Mouse (Mus musculus): Measurements from ENCODE around the gene H3f3b. TPM values are rescaled to one million over a fixed set of nuclear protein-coding genes. Genes with fewer than 3 reads are reported as not detected.
"Not testable (repeated sequence)": the region's sequence is repeated elsewhere in the genome, so short reads cannot be mapped to it uniquely, and the experiment has no call there.

H3f3b gene
- polyA plus RNA-seq, 1 experiment from 2014 or later = 1,577 TPM

DNA sequence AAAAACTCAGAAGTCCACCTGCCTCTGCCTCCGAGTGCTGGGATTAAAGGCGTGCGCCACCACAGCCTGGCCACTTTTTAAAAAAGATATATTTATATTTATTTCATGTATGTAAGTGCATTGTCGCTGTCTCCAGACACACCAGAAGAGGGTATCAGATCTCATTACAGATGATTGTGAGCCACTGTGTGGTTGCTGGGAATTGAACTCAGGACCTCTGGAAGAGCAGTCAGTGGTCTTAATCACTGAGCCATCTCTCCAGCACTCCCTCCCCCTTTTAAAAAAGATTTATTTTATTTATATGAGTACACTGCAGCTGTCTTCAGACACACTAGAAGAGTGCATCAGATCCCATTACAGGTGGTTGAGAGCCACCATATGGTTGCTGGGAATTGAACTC lies 8.9 kb downstream of the H3f3b start:
- not testable (repeated sequence) for ATAC-seq (ENCODE audit: insufficient read depth, low FRiP score, low read depth); H3K4me2 ChIP-seq

DNA sequence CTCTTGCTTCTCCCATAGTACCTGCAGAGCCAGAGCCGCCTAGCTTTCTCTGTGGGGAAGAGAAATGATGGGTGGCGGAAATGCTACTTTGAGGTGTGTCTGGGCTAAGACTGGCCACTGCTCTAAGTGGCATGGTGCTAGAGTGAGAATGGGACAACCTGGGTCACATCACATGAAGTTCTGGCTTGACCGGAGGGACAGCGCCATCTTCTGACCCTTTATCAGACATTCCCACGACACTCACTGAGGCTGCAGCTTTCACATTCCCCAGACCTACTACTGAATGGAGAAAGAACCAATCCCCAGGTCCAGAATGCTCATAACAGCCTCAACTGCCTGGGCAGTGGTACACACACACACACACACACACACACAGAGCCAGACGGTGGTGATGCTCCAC lies 9.7 kb downstream of the H3f3b start:
- Histone ChIP-seq H3K9ac (no peak overlapping the region), H3K36me3 (peaks cover 3% of the 10 kb centered on the region; the same call in 1 of the 2 replicates), H3K4me2 (no peak overlapping the region), H3K4me1 (peaks cover 1% of the 10 kb centered on the region; the same call in 1 of the 2 replicates), H3K27ac (no peak overlapping the region), H3K9me3 (no peaks in the 10 kb centered on the region), H3K4me3 (replicated peaks) (no peak overlapping the region), H3K27me3 (replicated peaks) (no peaks in the 10 kb centered on the region)
- WGBS = 36% methylated on average over 6 of the region's 6 CpGs
- ATAC-seq (ENCODE audit: insufficient read depth, low FRiP score, low read depth) = no peak

More for the DNA sequence above, 8.9 kb downstream of the H3f3b start:
- H3K27ac ChIP-seq; H3K4me3 ChIP-seq (replicated peaks); H3K4me1 ChIP-seq; H3K9ac ChIP-seq; H3K9me3 ChIP-seq; H3K27me3 ChIP-seq (replicated peaks); H3K36me3 ChIP-seq: not testable (repeated sequence)
- WGBS = 85% methylated on average over 4 of the region's 4 CpGs

DNA sequence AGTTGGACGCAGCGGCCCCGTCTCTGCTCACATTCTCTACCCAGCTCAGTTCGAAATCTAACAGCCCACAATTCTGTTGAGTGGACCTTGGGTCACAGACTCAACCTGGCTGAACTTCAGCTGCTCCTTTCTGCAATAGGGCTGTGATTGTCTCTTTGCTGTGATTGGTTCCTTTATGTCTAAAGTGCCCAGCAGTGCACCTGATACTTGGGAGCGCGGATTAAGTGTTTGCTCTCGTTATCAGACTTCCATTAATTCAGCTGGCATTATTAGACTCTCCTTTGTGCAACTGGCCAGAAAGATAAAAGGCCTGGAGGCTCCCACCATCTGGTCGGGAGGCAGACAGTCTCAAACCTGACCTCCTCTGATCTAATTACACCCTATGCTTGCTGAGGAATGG lies 12.9 kb downstream of the H3f3b start:
- ATAC-seq (ENCODE audit: insufficient read depth, low FRiP score, low read depth) = peak; percentile 29
- Histone ChIP-seq H3K9ac (no peak overlapping the region), H3K27ac (peak overlapping the region; percentile 45; the same call in 1 of the 2 replicates), H3K4me3 (replicated peaks) (no peak overlapping the region), H3K27me3 (replicated peaks) (no peaks in the 10 kb centered on the region), H3K36me3 (0 out of 2 replicates have a peak, but pooled peaks cover 3% of the 10 kb centered on the region), H3K9me3 (no peaks in the 10 kb centered on the region), H3K4me1 (peaks cover 12% of the 10 kb centered on the region; the same call in 1 of the 2 replicates), H3K4me2 (no peak overlapping the region; the same call in 1 of the 2 replicates)
- 51% methylated on average over 8 of the region's 8 CpGs for WGBS

GRCm38 (mm10) chr11:116012262-116012947 lies 15.4 kb downstream of the H3f3b start, which contains the start of gene Galk1:
Gene Galk1 (minus strand): TSS chr11:116012719.
- peak within 1 kb of the TSS; percentile 67 for H3K4me3 ChIP-seq (replicated peaks)
- peaks cover 12% of the 10 kb centered on the region; the same call in 1 of the 2 replicates for H3K4me1 ChIP-seq
- H3K9ac ChIP-seq = peak within 1 kb of the TSS; percentile 76
- ATAC-seq (ENCODE audit: insufficient read depth, low FRiP score, low read depth) = peak; percentile 85
- WGBS = under 1% methylated on average over 55 of the region's 55 CpGs
- no peaks in the 10 kb centered on the region for H3K9me3 ChIP-seq
- H3K27me3 ChIP-seq (replicated peaks) = no peaks in the 10 kb centered on the region
- H3K27ac ChIP-seq = peak within 1 kb of the TSS; percentile 94
- peak within 1 kb of the TSS; percentile 84 for H3K4me2 ChIP-seq
- H3K36me3 ChIP-seq = peaks cover 9% of the 10 kb centered on the region; the same call in 1 of the 2 replicates

GRCm38 (mm10) chr11:116011529-116012261 lies 16.1 kb downstream of the H3f3b start:
- 22% methylated on average over 14 of the region's 14 CpGs for WGBS

DNA sequence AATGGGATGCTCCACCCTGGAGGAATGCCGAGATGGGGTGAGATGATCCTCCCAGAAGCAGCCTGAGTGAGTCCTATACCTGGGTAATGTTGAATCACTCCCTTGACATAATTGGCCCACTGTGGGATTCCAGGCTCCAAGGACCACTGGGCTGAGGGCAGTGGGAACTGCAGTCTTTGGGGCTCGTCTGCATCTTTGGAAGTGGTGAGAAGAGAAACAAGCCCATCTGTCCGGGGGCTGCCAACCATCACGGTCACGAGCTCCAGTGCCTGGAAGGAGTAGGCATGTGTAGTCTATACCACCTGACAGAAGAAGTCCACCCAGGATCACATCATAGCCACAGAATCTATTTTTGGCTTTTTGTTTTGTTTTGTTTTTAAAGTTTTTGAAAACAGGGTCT lies 16.8 kb downstream of the H3f3b start:
- 84% methylated on average over 5 of the region's 5 CpGs for WGBS
- H3K27me3 ChIP-seq (replicated peaks) = no peaks in the 10 kb centered on the region
- H3K4me1 ChIP-seq = peaks cover 16% of the 10 kb centered on the region; the same call in 1 of the 2 replicates
- H3K4me2 ChIP-seq = no peak overlapping the region
- no peak overlapping the region for H3K27ac ChIP-seq
- H3K9me3 ChIP-seq = no peaks in the 10 kb centered on the region
- no peak for ATAC-seq (ENCODE audit: insufficient read depth, low FRiP score, low read depth)
- 0 out of 2 replicates have a peak overlapping the region, but pooled peaks have one; percentile 67 for H3K4me3 ChIP-seq (replicated peaks)
- peaks cover 13% of the 10 kb centered on the region; the same call in 1 of the 2 replicates for H3K36me3 ChIP-seq
- H3K9ac ChIP-seq = no peak overlapping the region

More at GRCm38 (mm10) chr11:116011529-116012261, 16.1 kb downstream of the H3f3b start:
- no peaks in the 10 kb centered on the region for H3K27me3 ChIP-seq (replicated peaks)
- ATAC-seq (ENCODE audit: insufficient read depth, low FRiP score, low read depth) = peak; percentile 3; the same call in 1 of the 2 replicates
- H3K9ac ChIP-seq = peak overlapping the region; percentile 76; the same call in 1 of the 2 replicates
- H3K9me3 ChIP-seq = no peaks in the 10 kb centered on the region
- peak overlapping the region; percentile 94; the same call in 1 of the 2 replicates for H3K27ac ChIP-seq
- peak overlapping the region; percentile 84 for H3K4me2 ChIP-seq
- peak overlapping the region; percentile 67 for H3K4me3 ChIP-seq (replicated peaks)
- peaks cover 13% of the 10 kb centered on the region; the same call in 1 of the 2 replicates for H3K36me3 ChIP-seq
- H3K4me1 ChIP-seq = peaks cover 12% of the 10 kb centered on the region; the same call in 1 of the 2 replicates

GRCm38 (mm10) chr11:116010146-116010545 lies 17.6 kb downstream of the H3f3b start:
- Histone ChIP-seq H3K9me3 (no peaks in the 10 kb centered on the region), H3K4me1 (peaks cover 24% of the 10 kb centered on the region), H3K4me2 (no peak overlapping the region), H3K27me3 (replicated peaks) (no peaks in the 10 kb centered on the region), H3K27ac (no peak overlapping the region), H3K36me3 (peaks cover 13% of the 10 kb centered on the region; the same call in 1 of the 2 replicates), H3K4me3 (replicated peaks) (no peak overlapping the region), H3K9ac (no peak overlapping the region)
- no peak for ATAC-seq (ENCODE audit: insufficient read depth, low FRiP score, low read depth)
- WGBS = 93% methylated on average over 8 of the region's 8 CpGs

- peaks cover 24% of the 10 kb centered on the region for H3K4me1 ChIP-seq
- no peak for ATAC-seq (ENCODE audit: insufficient read depth, low FRiP score, low read depth)
- H3K27me3 ChIP-seq (replicated peaks) = no peaks in the 10 kb centered on the region
- no peak overlapping the region for H3K4me2 ChIP-seq
- peaks cover 13% of the 10 kb centered on the region; the same call in 1 of the 2 replicates for H3K36me3 ChIP-seq
- H3K9ac ChIP-seq = no peak overlapping the region
- no peaks in the 10 kb centered on the region for H3K9me3 ChIP-seq
- no peak overlapping the region for H3K27ac ChIP-seq
- no peak overlapping the region for H3K4me3 ChIP-seq (replicated peaks)
- WGBS = 91% methylated on average over 11 of the region's 11 CpGs
Measured at GRCm38 (mm10) chr11:116009661-116010060, 18.1 kb downstream of the H3f3b start.

- H3K27ac ChIP-seq = no peak overlapping the region
- H3K36me3 ChIP-seq = peaks cover 13% of the 10 kb centered on the region; the same call in 1 of the 2 replicates
- no peaks in the 10 kb centered on the region for H3K27me3 ChIP-seq (replicated peaks)
- WGBS = 88% methylated on average over 13 of the region's 13 CpGs
- no peaks in the 10 kb centered on the region for H3K9me3 ChIP-seq
- no peak overlapping the region for H3K4me3 ChIP-seq (replicated peaks)
- ATAC-seq (ENCODE audit: insufficient read depth, low FRiP score, low read depth) = no peak
- H3K9ac ChIP-seq = no peak overlapping the region
- H3K4me1 ChIP-seq = peaks cover 24% of the 10 kb centered on the region
- H3K4me2 ChIP-seq = no peak overlapping the region
Measured at GRCm38 (mm10) chr11:116008832-116009375, 18.9 kb downstream of the H3f3b start.

DNA sequence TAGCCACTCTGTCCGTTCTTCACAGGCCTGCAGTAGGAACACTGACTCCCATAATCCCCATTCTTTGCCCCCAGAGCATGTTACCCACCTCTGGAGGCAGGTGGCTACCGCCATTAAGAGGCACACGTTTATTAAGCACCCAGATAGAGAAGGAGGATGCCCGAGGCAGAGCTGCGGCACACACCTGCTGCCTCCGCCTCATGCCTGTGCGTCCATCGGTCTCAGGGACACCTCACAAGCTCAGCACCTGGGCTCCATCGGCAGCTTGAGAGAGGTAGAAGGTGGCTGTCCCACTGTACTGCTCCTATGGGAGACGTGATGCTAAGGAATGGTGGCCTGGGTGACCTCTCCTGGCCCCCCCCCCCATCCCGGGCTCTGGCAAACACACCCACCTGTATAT lies 19.4 kb downstream of the H3f3b start:
- no peak overlapping the region for H3K4me2 ChIP-seq
- no peak overlapping the region for H3K9ac ChIP-seq
- ATAC-seq (ENCODE audit: insufficient read depth, low FRiP score, low read depth) = no peak
- 85% methylated on average over 11 of the region's 11 CpGs for WGBS
- no peaks in the 10 kb centered on the region for H3K9me3 ChIP-seq
- no peak overlapping the region for H3K4me3 ChIP-seq (replicated peaks)
- H3K27me3 ChIP-seq (replicated peaks) = no peaks in the 10 kb centered on the region
- H3K27ac ChIP-seq = no peak overlapping the region
- H3K4me1 ChIP-seq = peaks cover 24% of the 10 kb centered on the region
- peaks cover 13% of the 10 kb centered on the region; the same call in 1 of the 2 replicates for H3K36me3 ChIP-seq

GRCm38 (mm10) chr11:116007095-116007850 lies 20.5 kb downstream of the H3f3b start:
- WGBS = 85% methylated on average over 28 of the region's 28 CpGs
- H3K27me3 ChIP-seq (replicated peaks) = no peaks in the 10 kb centered on the region
- ATAC-seq (ENCODE audit: insufficient read depth, low FRiP score, low read depth) = no peak
- H3K4me1 ChIP-seq = peaks cover 18% of the 10 kb centered on the region
- no peak overlapping the region for H3K4me2 ChIP-seq
- no peak overlapping the region for H3K27ac ChIP-seq
- H3K36me3 ChIP-seq = peaks cover 13% of the 10 kb centered on the region; the same call in 1 of the 2 replicates
- H3K9me3 ChIP-seq = no peaks in the 10 kb centered on the region
- H3K4me3 ChIP-seq (replicated peaks) = no peak overlapping the region
- H3K9ac ChIP-seq = no peak overlapping the region
